Mouse (Mus musculus) c-Kit-positive CD71-positive TER-119-negative erythroid progenitor cells, embryonic 14.5 days (primary cell): ENCODE measurements around the gene Mettl7a2.

Experiments
- DNase-seq: peaks from one replicate; pipeline ENCODE4 v3.0.0-alpha.2; 2013; ENCODE audit warnings: low read depth

Gene Mettl7a2

GRCm38 (mm10) chr15:100395561-100395960 is 42.6 kb downstream of the Mettl7a2 start:
- no peak for DNase-seq

- no peak for DNase-seq
These were observed 47.7 kb downstream of the Mettl7a2 start for GRCm38 (mm10) chr15:100400592-100401250.

- DNase-seq: no peak
These were observed 48.8 kb downstream of the Mettl7a2 start for GRCm38 (mm10) chr15:100401811-100402210.

- no peak for DNase-seq
These were observed 49.3 kb downstream of the Mettl7a2 start for GRCm38 (mm10) chr15:100402347-100402746.

GRCm38 (mm10) chr15:100402798-100403197 is 49.8 kb downstream of the Mettl7a2 start:
- no peak for DNase-seq

- no peak for DNase-seq
These were observed 50.5 kb downstream of the Mettl7a2 start for GRCm38 (mm10) chr15:100403318-100404000.

GRCm38 (mm10) chr15:100406088-100406487 is 53.1 kb downstream of the Mettl7a2 start:
- no peak for DNase-seq

GRCm38 (mm10) chr15:100410918-100411672 is 58.1 kb downstream of the Mettl7a2 start:
- DNase-seq: peak; percentile 85
